Mouse (Mus musculus) CH12.LX (cell line): Measurements from ENCODE around the gene Terb1. TPM values are rescaled to one million over a fixed set of nuclear protein-coding genes. Genes with fewer than 3 reads are reported as not detected.
A peak's percentile ranks its signal among the peaks of the same experiment; 100 is the strongest.

Experiments used
- DNase-seq: peaks from one replicate; pipeline ENCODE4 v3.0.0-alpha.2; 2013; ENCODE audit errors: extremely low read depth
- H3K27ac ChIP-seq: 2 replicates; pipeline ENCODE4 v1.5.1; 2012; ENCODE audit warnings: low read depth, mild to moderate bottlenecking, control low read depth, moderate library complexity; ENCODE audit not compliant: insufficient read depth
- H3K27me3 ChIP-seq: replicated peaks from 2 replicates; pipeline ENCODE3; 2012; ENCODE audit warnings: inconsistent platforms
- H3K36me3 ChIP-seq, 2 experiments: replicated peaks in 1 of 2; 2 replicates each; pipeline versions ENCODE3 to v1.6.1; 2012; ENCODE audit warnings: inconsistent platforms in 1 of 2, low read length in 1 of 2, mild to moderate bottlenecking in 1 of 2, mixed read lengths in 1 of 2, moderate library complexity in 1 of 2; ENCODE audit not compliant: control insufficient read depth in 1 of 2, insufficient read depth in 1 of 2
- H3K4me1 ChIP-seq, 2 experiments: 2 replicates each; pipeline ENCODE4 v1.6.1; 2012; ENCODE audit warnings: inconsistent platforms in 1 of 2, moderate library complexity in 1 of 2; ENCODE audit not compliant: insufficient read depth in 2 of 2, control insufficient read depth in 1 of 2
- H3K4me2 ChIP-seq: 2 replicates; pipeline ENCODE4 v1.6.1; 2012; ENCODE audit warnings: low read depth, mild to moderate bottlenecking, control low read depth; ENCODE audit not compliant: poor library complexity, insufficient read depth, severe bottlenecking
- H3K4me3 ChIP-seq, 3 experiments: fragments of 150-350 bp in 1 of 3; sonication (generic) in 1 of 3; replicated peaks in 1 of 3; 2 replicates each; pipeline versions ENCODE3 to v1.5.1; 2011 to 2012; ENCODE audit warnings: low read depth in 2 of 3, low read length in 2 of 3, mild to moderate bottlenecking in 2 of 3, moderate library complexity in 2 of 3, control low read depth in 1 of 3, improper control_type of control experiment in 1 of 3, inconsistent platforms in 1 of 3, mixed read lengths in 1 of 3; ENCODE audit not compliant: poor library complexity in 1 of 3
- H3K79me2 ChIP-seq: replicated peaks from 2 replicates; pipeline ENCODE4 v1.6.1; 2012; ENCODE audit warnings: mild to moderate bottlenecking, moderate library complexity; ENCODE audit not compliant: control insufficient read depth, poor library complexity, insufficient read depth, severe bottlenecking; ENCODE audit errors: extremely low read depth
- H3K9ac ChIP-seq: 2 replicates; pipeline ENCODE4 v1.6.1; 2012; ENCODE audit warnings: low read depth, mild to moderate bottlenecking, control low read depth, moderate library complexity; ENCODE audit not compliant: insufficient read depth
- H3K9me3 ChIP-seq: replicated peaks from 2 replicates; pipeline ENCODE3; 2012; ENCODE audit warnings: low read length, inconsistent platforms, mixed read lengths
- CTCF ChIP-seq, 2 experiments: IDR thresholded peaks in 1 of 2; conservative IDR thresholded peaks in 1 of 2; 2 replicates each; pipeline ENCODE4 v1.5.1; 2011 to 2012; ENCODE audit warnings: low read depth in 2 of 2, low read length in 2 of 2, improper control_type of control experiment in 1 of 2, inconsistent platforms in 1 of 2, mild to moderate bottlenecking in 1 of 2, moderate library complexity in 1 of 2
- ELF1 ChIP-seq: IDR thresholded peaks from 2 replicates; pipeline ENCODE4 v1.6.1; 2014; ENCODE audit warnings: low read depth, mild to moderate bottlenecking, inconsistent platforms, low read length, improper control_type of control experiment
- EP300 ChIP-seq: IDR thresholded peaks from 2 replicates; pipeline ENCODE4 v1.6.1; 2011; ENCODE audit warnings: low read length, improper control_type of control experiment
- ETS1 ChIP-seq: conservative IDR thresholded peaks from 2 replicates; pipeline ENCODE4 v1.6.1; 2012; ENCODE audit warnings: low read depth, mild to moderate bottlenecking, inconsistent platforms, low read length, improper control_type of control experiment, moderate library complexity
- GABPA ChIP-seq: IDR thresholded peaks from 2 replicates; pipeline ENCODE4 v1.6.1; 2012; ENCODE audit warnings: low read depth, low read length, improper control_type of control experiment, inconsistent platforms; ENCODE audit not compliant: insufficient replicate concordance
- HCFC1 ChIP-seq: IDR thresholded peaks from 2 replicates; pipeline ENCODE4 v1.6.1; 2012; ENCODE audit warnings: low read depth, mild to moderate bottlenecking, inconsistent platforms, low read length, improper control_type of control experiment
- MAX ChIP-seq: IDR thresholded peaks from 2 replicates; pipeline ENCODE4 v1.6.1; 2011; ENCODE audit warnings: low read length, improper control_type of control experiment
- MEF2A ChIP-seq: IDR thresholded peaks from 2 replicates; pipeline ENCODE4 v1.6.1; 2014; ENCODE audit warnings: low read depth, mild to moderate bottlenecking, inconsistent platforms, low read length, improper control_type of control experiment, borderline replicate concordance
- MXI1 ChIP-seq: IDR thresholded peaks from 2 replicates; pipeline ENCODE4 v1.6.1; 2011; ENCODE audit warnings: mild to moderate bottlenecking, low read depth, low read length, improper control_type of control experiment
- MYC ChIP-seq: IDR thresholded peaks from 2 replicates; pipeline ENCODE4 v1.6.1; 2011; ENCODE audit warnings: low read depth, mild to moderate bottlenecking, improper control_type of control experiment, low read length
- POLR2AphosphoS2 ChIP-seq: IDR thresholded peaks from 2 replicates; pipeline ENCODE4 v1.6.1; 2011; ENCODE audit warnings: low read depth, low read length, improper control_type of control experiment
- RAD21 ChIP-seq: IDR thresholded peaks from 2 replicates; pipeline ENCODE4 v1.6.1; 2011; ENCODE audit warnings: low read depth, mild to moderate bottlenecking, low read length, improper control_type of control experiment, moderate library complexity
- SIN3A ChIP-seq: IDR thresholded peaks from 2 replicates; pipeline ENCODE4 v1.6.1; 2012; ENCODE audit warnings: low read length, improper control_type of control experiment, inconsistent platforms
- SMC3 ChIP-seq: IDR thresholded peaks from 2 replicates; pipeline ENCODE4 v1.6.1; 2011; ENCODE audit warnings: low read depth, low read length, improper control_type of control experiment
- TCF12 ChIP-seq: IDR thresholded peaks from 2 replicates; pipeline ENCODE4 v1.6.1; 2014; ENCODE audit warnings: low read depth, mild to moderate bottlenecking, inconsistent platforms, low read length, improper control_type of control experiment
- UBTF ChIP-seq: IDR thresholded peaks from 2 replicates; pipeline ENCODE4 v1.6.1; 2012; ENCODE audit warnings: low read depth, mild to moderate bottlenecking, inconsistent platforms, low read length, improper control_type of control experiment, moderate library complexity
- USF1 ChIP-seq: IDR thresholded peaks from 2 replicates; pipeline ENCODE4 v1.6.1; 2014; ENCODE audit warnings: low read depth, mild to moderate bottlenecking, inconsistent platforms, low read length, improper control_type of control experiment
- USF2 ChIP-seq: conservative IDR thresholded peaks from 2 replicates; pipeline ENCODE4 v1.6.1; 2011; ENCODE audit warnings: low read depth, low read length, improper control_type of control experiment
- dilution Hi-C: fragments of 300-500 bp; cut with MboI; formaldehyde crosslinking; loops from 2 replicates; pipeline ENCODE4 v1.14.3; 2020; ENCODE audit warnings: low sequenced_read_pairs; ENCODE audit not compliant: extremely low pct_unique_long_range_greater_than_20kb, extremely low pct_ligation_motif_present
- in situ Hi-C: fragments of 300-500 bp; cut with MboI; formaldehyde crosslinking; loops from 3 replicates; pipeline ENCODE4 v1.14.3; 2019; ENCODE audit warnings: low sequenced_read_pairs, low pct_ligation_motif_present, low pct_unique_long_range_greater_than_20kb, mixed read lengths
- polyA plus RNA-seq: library from polyadenylated mRNA; unstranded; fragments of >175 nt; gene quantifications from 2 replicates; pipeline ENCODE4 v1.2.1, GENCODE M21; 2012; ENCODE audit warnings: low read depth; ENCODE audit not compliant: insufficient read length
- total RNA-seq, 2 experiments: library from RNA; depleted of rRNA; stranded (reverse); fragments of 300-350 nt in 1 of 2; fragments of >200 nt in 1 of 2; gene quantifications; 2 replicates each; pipeline ENCODE4 v1.2.3; 2012 to 2014

Terb1 gene
- total and polyA plus RNA-seq, 3 experiments: not detected

- TF ChIP-seq ETS1 (no peak), MYC (no peak), MXI1 (no peak), SIN3A (no peak), UBTF (no peak), ELF1 (no peak), EP300 (no peak), SMC3 (no peak), POLR2AphosphoS2 (no peak), MAX (no peak), GABPA (no peak), HCFC1 (no peak), MEF2A (no peak), TCF12 (no peak), USF1 (no peak)
- Histone ChIP-seq H3K36me3 (no peaks in the 10 kb centered on the region), H3K27ac (no peak overlapping the region), H3K9ac (no peak overlapping the region), H3K27me3 (peaks cover 12% of the 10 kb centered on the region), H3K4me2 (no peak overlapping the region), H3K4me1 (no peaks in the 10 kb centered on the region), H3K9me3 (peaks cover 7% of the 10 kb centered on the region), H3K79me2 (no peaks in the 10 kb centered on the region), H3K4me3 (peak overlapping the region in 1 of 3 experiments; percentile 31)
- in situ Hi-C loops: loop anchor here (5.0 kb wide), 1 partner anchor 63 kb away; no protein-coding TSS in a partner anchor
- no peak for DNase-seq
- dilution Hi-C loops: no loop called here
Measured at GRCm38 (mm10) chr8:104405430-104406187, 104.1 kb downstream of the Terb1 start.

DNA sequence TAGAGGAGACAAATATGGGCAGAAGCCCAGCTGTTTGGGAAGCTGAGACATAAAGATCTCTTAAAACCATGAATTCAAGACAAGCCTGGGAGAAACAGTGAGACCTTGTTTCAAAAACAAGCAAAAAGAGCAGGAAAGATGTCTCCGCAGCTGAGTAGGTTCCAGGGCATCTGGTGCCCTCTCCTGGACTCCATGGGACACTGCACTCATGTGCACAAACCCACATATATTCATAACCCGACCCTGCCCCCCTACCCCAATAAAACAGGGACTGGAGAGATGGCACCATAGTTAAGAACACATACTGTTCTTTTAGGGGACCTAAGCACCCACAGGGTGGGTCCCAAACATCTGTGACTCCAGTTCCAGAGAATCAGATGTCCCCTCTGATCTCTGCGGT, 106.1 kb downstream of the Terb1 start:
- Histone ChIP-seq H3K4me3 (no peak overlapping the region), H3K9me3 (peaks cover 5% of the 10 kb centered on the region), H3K4me1 (no peaks in the 10 kb centered on the region), H3K27ac (no peak overlapping the region), H3K79me2 (no peaks in the 10 kb centered on the region), H3K9ac (no peak overlapping the region), H3K4me2 (no peak overlapping the region), H3K27me3 (peaks cover 3% of the 10 kb centered on the region), H3K36me3 (no peaks in the 10 kb centered on the region)
- in situ Hi-C loops (no loop called here), dilution Hi-C loops (no loop called here)
- TF ChIP-seq EP300 (no peak), SMC3 (peak; percentile 48), RAD21 (peak; percentile 54), CTCF (conservative IDR thresholded peaks at IDR 0.05 in 1 of 2, IDR thresholded peaks at IDR 0.05 in 1 of 2; ENCODE audit: low read depth in 2 of 2, low read length in 2 of 2) (peak in 1 of 2 experiments; percentile 62; a peak in 3 of 4 replicates), USF2 (no peak)
- DNase-seq: no peak

Other genes starting within 250 kb of the Terb1 start
- gene Cmtm2a, start 216.7 kb downstream of the Terb1 start, total RNA-seq (2012; rRNA removed): not detected in 2 replicates
- not detected in 2 replicates for gene Cmtm2a, start 216.7 kb downstream of the Terb1 start, total RNA-seq (2014; rRNA removed)
- gene Cmtm2a, start 216.7 kb downstream of the Terb1 start, polyA plus RNA-seq: not detected in 2 replicates
- gene Gm45711, start 199.8 kb downstream of the Terb1 start, total RNA-seq (2012; rRNA removed): not detected in 2 replicates
- not detected in 2 replicates for gene Gm45711, start 199.8 kb downstream of the Terb1 start, total RNA-seq (2014; rRNA removed)
- gene Gm45711, start 199.8 kb downstream of the Terb1 start, polyA plus RNA-seq: not detected in 2 replicates
- gene Cmtm1, start 199.8 kb downstream of the Terb1 start, total RNA-seq (2012; rRNA removed): not detected in 2 replicates
- gene Cmtm1, start 199.8 kb downstream of the Terb1 start, total RNA-seq (2014; rRNA removed): not detected in 2 replicates
- not detected in 2 replicates for gene Cmtm1, start 199.8 kb downstream of the Terb1 start, polyA plus RNA-seq
- gene Gm11020, start 188.3 kb downstream of the Terb1 start, total RNA-seq (2012; rRNA removed): not detected in 2 replicates
- gene Gm11020, start 188.3 kb downstream of the Terb1 start, total RNA-seq (2014; rRNA removed): not detected in 2 replicates
- not detected in 2 replicates for gene Gm11020, start 188.3 kb downstream of the Terb1 start, polyA plus RNA-seq
- not detected in 2 replicates for gene Cmtm2b, start 187.7 kb downstream of the Terb1 start, total RNA-seq (2012; rRNA removed)
- not detected in 2 replicates for gene Cmtm2b, start 187.7 kb downstream of the Terb1 start, total RNA-seq (2014; rRNA removed)
- gene Cmtm2b, start 187.7 kb downstream of the Terb1 start, polyA plus RNA-seq: not detected in 2 replicates
- 3.9 TPM in 2 replicates for gene Cmtm3, start 170.5 kb downstream of the Terb1 start, total RNA-seq (2012; rRNA removed)
- gene Cmtm3, start 170.5 kb downstream of the Terb1 start, total RNA-seq (2014; rRNA removed): 4.2 and 4.3 TPM in 2 replicates
- gene Cmtm3, start 170.5 kb downstream of the Terb1 start, polyA plus RNA-seq: 8.8 and 11.0 TPM in 2 replicates
- gene Cmtm4, start 114.1 kb downstream of the Terb1 start, total RNA-seq (2012; rRNA removed): 2.3 and 2.7 TPM in 2 replicates
- gene Cmtm4, start 114.1 kb downstream of the Terb1 start, total RNA-seq (2014; rRNA removed): 2.5 and 2.6 TPM in 2 replicates
- gene Cmtm4, start 114.1 kb downstream of the Terb1 start, polyA plus RNA-seq: 2.6 and 3.0 TPM in 2 replicates
- 12.7 and 15.8 TPM in 2 replicates for gene Dync1li2, start 66.9 kb downstream of the Terb1 start, total RNA-seq (2012; rRNA removed)
- gene Dync1li2, start 66.9 kb downstream of the Terb1 start, total RNA-seq (2014; rRNA removed): 14.3 and 17.7 TPM in 2 replicates
- gene Dync1li2, start 66.9 kb downstream of the Terb1 start, polyA plus RNA-seq: 22.8 and 30.4 TPM in 2 replicates
- 26.0 and 34.5 TPM in 2 replicates for gene Nae1, start 24.7 kb upstream of the Terb1 start, total RNA-seq (2012; rRNA removed)
- 95.0 and 113 TPM in 2 replicates for gene Nae1, start 24.7 kb upstream of the Terb1 start, total RNA-seq (2014; rRNA removed)
- gene Nae1, start 24.7 kb upstream of the Terb1 start, polyA plus RNA-seq: 33.6 and 36.5 TPM in 2 replicates
- gene Car7, start 24.8 kb upstream of the Terb1 start, total RNA-seq (2012; rRNA removed): 0.85 and 0.88 TPM in 2 replicates
- 0.62 and 0.92 TPM in 2 replicates for gene Car7, start 24.8 kb upstream of the Terb1 start, total RNA-seq (2014; rRNA removed)
- gene Car7, start 24.8 kb upstream of the Terb1 start, polyA plus RNA-seq: 1.2 and 1.3 TPM in 2 replicates
- gene Pdp2, start 81.5 kb upstream of the Terb1 start, total RNA-seq (2012; rRNA removed): 8.7 and 11.9 TPM in 2 replicates
- gene Pdp2, start 81.5 kb upstream of the Terb1 start, total RNA-seq (2014; rRNA removed): 6.9 and 7.6 TPM in 2 replicates
- 8.3 and 9.6 TPM in 2 replicates for gene Pdp2, start 81.5 kb upstream of the Terb1 start, polyA plus RNA-seq
- not detected in 2 replicates for gene Cdh16, start 114.5 kb upstream of the Terb1 start, total RNA-seq (2012; rRNA removed)
- not detected in 2 replicates for gene Cdh16, start 114.5 kb upstream of the Terb1 start, total RNA-seq (2014; rRNA removed)
- not detected in 2 replicates for gene Cdh16, start 114.5 kb upstream of the Terb1 start, polyA plus RNA-seq
- gene Rrad, start 121.4 kb upstream of the Terb1 start, total RNA-seq (2012; rRNA removed): 30.9 and 31.1 TPM in 2 replicates
- gene Rrad, start 121.4 kb upstream of the Terb1 start, total RNA-seq (2014; rRNA removed): 29.4 and 31.7 TPM in 2 replicates
- 32.3 and 33.6 TPM in 2 replicates for gene Rrad, start 121.4 kb upstream of the Terb1 start, polyA plus RNA-seq
- 76.4 and 81.1 TPM in 2 replicates for gene Ciao2b, start 132.1 kb upstream of the Terb1 start, total RNA-seq (2012; rRNA removed)
- 72.2 and 74.4 TPM in 2 replicates for gene Ciao2b, start 132.1 kb upstream of the Terb1 start, total RNA-seq (2014; rRNA removed)
- 75.8 and 76.4 TPM in 2 replicates for gene Ciao2b, start 132.1 kb upstream of the Terb1 start, polyA plus RNA-seq
- not detected in 2 replicates for gene Ces2a, start 224.1 kb upstream of the Terb1 start, total RNA-seq (2012; rRNA removed)
- gene Ces2a, start 224.1 kb upstream of the Terb1 start, total RNA-seq (2014; rRNA removed): not detected in 2 replicates
- gene Ces2a, start 224.1 kb upstream of the Terb1 start, polyA plus RNA-seq: not detected in 2 replicates